Mouse (Mus musculus) testis, adult 2 months (tissue): Measurements from ENCODE around the gene Prkar2a. TPM values are rescaled to one million over a fixed set of nuclear protein-coding genes. Genes with fewer than 3 reads are reported as not detected.
"Not testable (repeated sequence)": the region's sequence is repeated elsewhere in the genome, so short reads cannot be mapped to it uniquely, and the experiment has no call there.

Experiments used
- H3K27ac ChIP-seq: fragments of 200-500 bp; 2 replicates; pipeline ENCODE4 v1.5.1; 2012; ENCODE audit warnings: low read depth, low read length; ENCODE audit not compliant: control insufficient read depth, insufficient read depth
- H3K27me3 ChIP-seq: fragments of 200-500 bp; 2 replicates; pipeline ENCODE4 v1.6.1; 2012; ENCODE audit warnings: mild to moderate bottlenecking, low read length, moderate library complexity; ENCODE audit not compliant: control insufficient read depth, insufficient read depth
- H3K36me3 ChIP-seq: fragments of 200-500 bp; 2 replicates; pipeline ENCODE4 v1.6.1; 2012; ENCODE audit warnings: mild to moderate bottlenecking, low read length; ENCODE audit not compliant: control insufficient read depth, insufficient read depth
- H3K4me1 ChIP-seq: fragments of 200-500 bp; 2 replicates; pipeline ENCODE4 v1.6.1; 2012; ENCODE audit warnings: low read length; ENCODE audit not compliant: control insufficient read depth, insufficient read depth
- H3K4me3 ChIP-seq: fragments of 200-500 bp; 2 replicates; pipeline ENCODE4 v1.5.1; 2012; ENCODE audit warnings: low read depth, mild to moderate bottlenecking, low read length, moderate library complexity, mixed read lengths; ENCODE audit not compliant: control insufficient read depth
- CTCF ChIP-seq: fragments of 200-500 bp; IDR thresholded peaks from 2 replicates; pipeline ENCODE4 v1.5.1; 2012; ENCODE audit warnings: low read depth, mild to moderate bottlenecking, inconsistent platforms, low read length, moderate library complexity; ENCODE audit not compliant: control insufficient read depth, insufficient read depth, insufficient replicate concordance
- POLR2A ChIP-seq: fragments of 200-500 bp; IDR thresholded peaks from 2 replicates; pipeline ENCODE4 v1.6.1; 2012; ENCODE audit warnings: low read depth, mild to moderate bottlenecking, inconsistent platforms, low read length, moderate library complexity; ENCODE audit not compliant: control insufficient read depth
- polyA plus RNA-seq: library from polyadenylated mRNA; depleted of rRNA; stranded (reverse); fragments of >200 nt; gene quantifications from 2 replicates; pipeline ENCODE4 v1.2.3, GENCODE M21; 2012; rRNA removed

Gene Prkar2a
- polyA plus RNA-seq: 105 and 112 TPM in 2 replicates

DNA sequence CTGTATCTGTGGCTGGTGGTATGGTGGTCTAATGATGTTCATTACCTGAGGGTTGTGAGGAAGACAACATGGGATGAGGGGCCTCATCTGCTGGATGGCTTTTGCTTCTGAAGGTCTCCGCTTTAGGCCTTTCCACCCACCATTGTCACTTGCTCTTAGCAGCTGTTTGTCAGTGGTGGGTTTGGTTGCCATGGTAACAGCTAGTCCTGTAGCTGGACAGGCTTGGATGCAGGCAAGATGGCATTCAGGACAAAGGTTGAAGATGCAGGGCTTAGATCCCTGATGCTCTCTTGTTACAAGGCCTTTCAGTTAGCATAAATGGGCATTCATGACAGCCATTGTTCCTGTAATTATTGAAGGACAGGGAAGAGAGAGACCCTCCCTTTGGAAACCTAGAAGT is at the start of gene Prkar2a:
TSS of gene Prkar2a (plus strand) at position 209 of the 400 bp plus-strand sequence.
- Histone ChIP-seq H3K27ac (no peak within 1 kb of the TSS), H3K27me3 (no peaks in the 10 kb centered on the region), H3K36me3 (no peaks in the 10 kb centered on the region; the same call in 1 of the 2 replicates), H3K4me1 (peaks cover 16% of the 10 kb centered on the region), H3K4me3 (peak within 1 kb of the TSS; percentile 98)
- TF ChIP-seq POLR2A (peak; percentile 32; the same call in 1 of the 2 replicates), CTCF (no peak)

GRCm38 (mm10) chr9:108639825-108640224 is 49.3 kb upstream of the Prkar2a start:
- TF ChIP-seq POLR2A: no peak
- no peak for TF ChIP-seq CTCF
- Histone ChIP-seq H3K27ac (no peak overlapping the region), H3K4me3 (no peak overlapping the region), H3K4me1 (no peaks in the 10 kb centered on the region), H3K27me3 (no peaks in the 10 kb centered on the region), H3K36me3 (peaks cover 1% of the 10 kb centered on the region; the same call in 1 of the 2 replicates)

GRCm38 (mm10) chr9:108648166-108648565 is 40.9 kb upstream of the Prkar2a start:
- TF ChIP-seq POLR2A (no peak), CTCF (no peak)
- H3K4me3 ChIP-seq: peak overlapping the region; percentile 98
- H3K27me3 ChIP-seq: no peaks in the 10 kb centered on the region
- H3K27ac ChIP-seq: peak overlapping the region; percentile 93
- peaks cover 10% of the 10 kb centered on the region for H3K4me1 ChIP-seq
- H3K36me3 ChIP-seq: no peaks in the 10 kb centered on the region

GRCm38 (mm10) chr9:108648611-108649560 is 40.2 kb upstream of the Prkar2a start, which contains the start of gene Arih2:
TSS of gene Arih2 (minus strand) at chr9:108649386.
- H3K36me3 ChIP-seq: no peaks in the 10 kb centered on the region
- TF ChIP-seq POLR2A (peak; percentile 95), CTCF (no peak)
- H3K4me3 ChIP-seq: peak within 1 kb of the TSS; percentile 98
- no peaks in the 10 kb centered on the region for H3K27me3 ChIP-seq
- H3K4me1 ChIP-seq: peaks cover 10% of the 10 kb centered on the region
- peak within 1 kb of the TSS; percentile 93 for H3K27ac ChIP-seq

DNA sequence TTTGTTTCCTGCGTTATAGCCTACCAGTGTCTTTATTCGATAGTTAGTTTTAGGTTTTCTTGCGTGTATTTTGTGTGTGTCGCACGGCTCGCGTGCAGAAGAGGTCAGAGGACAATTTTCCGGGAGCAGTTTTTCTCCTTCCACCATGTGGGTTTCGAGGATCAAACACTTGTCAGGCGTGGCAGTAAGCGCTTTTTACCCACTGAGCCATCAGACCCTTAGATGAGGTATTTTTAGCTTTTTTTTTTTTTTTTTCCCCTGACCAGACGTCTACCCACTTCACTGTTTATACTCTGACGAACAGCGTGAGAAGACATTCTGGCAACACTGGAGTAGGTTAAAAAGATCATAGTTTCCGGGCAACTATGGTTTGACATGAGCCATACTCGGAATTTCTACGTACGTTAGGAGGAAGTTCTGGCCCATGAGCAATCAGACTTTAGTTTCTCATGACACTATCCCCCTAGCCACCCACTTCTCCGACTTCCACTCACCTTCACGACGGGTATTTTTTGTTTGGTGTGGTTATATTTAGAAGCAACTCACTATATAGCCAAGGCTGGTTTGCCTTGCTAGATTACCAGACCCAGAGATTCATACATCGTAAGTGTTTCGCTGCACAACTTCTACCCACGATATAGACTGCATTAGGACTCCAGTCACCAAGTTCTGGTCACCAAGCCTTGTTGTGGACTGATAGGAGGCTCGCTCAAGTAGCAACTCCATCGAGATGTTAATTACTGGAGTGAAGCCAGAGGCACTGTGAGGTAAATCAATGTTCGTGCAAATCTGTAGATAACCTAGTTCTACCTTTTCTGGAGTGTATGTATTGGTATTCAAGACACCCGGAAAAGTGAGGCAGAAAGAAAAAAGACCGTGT is 39.3 kb upstream of the Prkar2a start:
- Histone ChIP-seq H3K27ac (peak overlapping the region; percentile 93), H3K4me1 (peaks cover 10% of the 10 kb centered on the region)
- TF ChIP-seq CTCF (no peak), POLR2A (no peak)

DNA sequence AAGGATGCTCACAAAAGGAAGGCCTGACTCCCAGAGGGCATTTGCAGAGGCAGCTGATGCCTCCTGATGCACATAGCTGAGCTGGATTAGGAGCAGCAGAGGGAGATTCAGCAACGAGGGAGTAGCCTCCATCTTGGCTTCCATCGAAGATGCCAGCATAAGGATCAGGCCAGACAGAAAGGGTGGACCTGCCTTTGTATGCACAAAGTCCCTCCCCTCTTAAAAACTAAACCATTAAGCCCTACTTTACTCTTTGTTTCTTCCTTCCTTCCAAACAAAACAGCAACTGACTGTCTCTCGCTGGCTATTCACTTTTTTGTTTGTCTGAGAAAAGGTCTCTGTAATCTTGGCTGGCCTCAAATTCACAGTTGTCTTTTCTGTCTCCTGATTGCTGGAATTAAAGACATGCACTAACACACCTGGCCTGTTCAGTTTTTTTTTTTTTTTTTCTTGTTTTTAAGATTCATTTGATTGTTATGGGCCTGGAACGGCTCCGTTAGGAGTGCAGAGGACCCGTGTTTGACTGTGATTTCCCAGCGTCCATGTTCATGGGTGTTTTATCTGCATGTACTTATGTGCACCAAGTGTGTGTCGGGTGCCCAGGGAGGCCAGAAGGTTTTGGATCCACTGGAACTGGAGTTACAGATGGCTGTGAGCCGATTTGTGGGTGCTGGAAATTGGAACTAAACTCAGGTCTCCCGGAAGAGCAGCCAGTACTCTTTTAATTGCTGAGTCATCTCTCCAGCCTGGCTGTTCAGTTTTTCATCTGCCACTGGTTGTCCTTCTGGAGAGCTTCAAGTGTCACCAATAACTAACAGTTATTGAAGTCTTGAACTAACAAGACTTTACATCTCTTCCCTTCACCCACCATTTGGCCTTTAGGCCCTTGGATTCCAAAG is 34.3 kb upstream of the Prkar2a start:
- H3K27me3 ChIP-seq: no peaks in the 10 kb centered on the region
- peaks cover 4% of the 10 kb centered on the region; the same call in 1 of the 2 replicates for H3K4me1 ChIP-seq
- H3K27ac ChIP-seq: no peak overlapping the region
- no peaks in the 10 kb centered on the region for H3K36me3 ChIP-seq
- no peak overlapping the region for H3K4me3 ChIP-seq
- TF ChIP-seq CTCF: no peak
- TF ChIP-seq POLR2A: no peak

More for the DNA sequence above, 39.3 kb upstream of the Prkar2a start:
- H3K36me3 ChIP-seq: no peaks in the 10 kb centered on the region
- peak overlapping the region; percentile 98 for H3K4me3 ChIP-seq
- H3K27me3 ChIP-seq: no peaks in the 10 kb centered on the region

DNA sequence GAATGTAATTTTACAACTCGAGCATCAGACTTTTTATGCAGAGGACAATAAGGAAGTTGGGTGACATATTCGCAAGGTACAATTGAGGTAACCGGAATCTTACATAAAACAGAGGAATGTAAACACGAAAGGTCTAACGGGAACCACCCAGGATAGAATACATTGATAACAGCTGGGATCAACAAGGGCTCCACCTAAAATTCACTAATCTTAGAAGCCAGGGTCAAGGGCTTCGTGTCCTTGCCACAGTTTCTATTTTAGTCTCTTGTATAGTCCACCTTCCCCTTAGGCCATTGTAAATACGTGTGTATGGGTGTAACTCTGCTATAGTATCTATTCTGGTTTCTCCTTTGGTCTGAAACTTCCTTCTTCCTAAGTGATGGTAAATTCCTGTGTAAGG is 33.2 kb upstream of the Prkar2a start:
- not testable (repeated sequence) for H3K27ac ChIP-seq, H3K27me3 ChIP-seq, H3K4me3 ChIP-seq, H3K36me3 ChIP-seq, H3K4me1 ChIP-seq
